Mouse (Mus musculus): ENCODE data around the gene Zranb2.

DNA sequence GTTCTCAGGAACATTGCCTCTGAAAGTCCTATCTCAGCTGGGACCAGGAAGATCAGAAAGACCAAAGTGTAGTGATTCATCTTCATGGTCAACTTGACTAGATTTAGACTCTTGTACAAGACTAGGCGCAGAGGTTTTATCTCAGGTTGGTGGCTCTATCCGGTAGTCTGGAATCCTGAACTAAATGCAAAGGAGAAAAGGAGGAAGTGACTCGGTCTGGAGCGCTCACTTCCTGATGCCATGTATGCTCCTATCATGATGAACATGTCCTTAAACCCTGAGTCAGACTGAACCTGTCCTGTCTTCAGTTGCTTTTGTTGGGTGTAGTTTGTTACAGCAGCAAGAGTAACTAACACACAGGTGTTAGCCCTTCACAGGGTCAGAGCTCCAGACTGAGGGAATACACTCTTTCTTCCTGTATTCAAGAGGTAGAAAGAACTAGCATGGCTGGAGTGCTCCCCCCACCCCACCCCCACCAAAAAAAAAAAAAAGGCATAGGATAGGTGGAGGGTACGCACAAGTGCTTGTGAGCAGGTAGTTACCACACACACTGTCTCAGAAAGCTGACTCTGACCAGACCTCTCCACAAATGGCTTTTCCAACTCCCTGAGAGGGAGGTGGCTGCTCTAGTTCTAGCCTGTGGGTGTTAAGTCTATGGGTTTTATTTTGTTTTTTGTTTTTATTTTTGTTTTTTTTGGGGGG, 44.7 kb downstream of the Zranb2 start:
- TF ChIP-seq CTCF (conservative IDR thresholded peaks at IDR 0.05; ENCODE audit: low read length) (no peak), NANOG (IDR thresholded peaks at IDR 0.05; ENCODE audit: borderline replicate concordance, low read length) (no peak), POU5F1 (IDR thresholded peaks at IDR 0.05; ENCODE audit: borderline replicate concordance, low read length) (no peak)

Data from E14TG2a.4 (cell line).